Mouse (Mus musculus) cortical plate, adult 2 months (tissue): ENCODE results near the gene Stk26.

Source experiments
- CTCF ChIP-seq: fragments of 200-500 bp; IDR thresholded peaks from 2 replicates; pipeline ENCODE4 v1.5.1; 2011; ENCODE audit warnings: mild to moderate bottlenecking, control low read depth, low read length; ENCODE audit not compliant: insufficient read depth; ENCODE audit errors: extremely low read depth
- POLR2A ChIP-seq: fragments of 200-500 bp; IDR thresholded peaks from 2 replicates; pipeline ENCODE4 v1.6.1; 2011; ENCODE audit warnings: mild to moderate bottlenecking, low read length, control low read depth; ENCODE audit not compliant: insufficient read depth; ENCODE audit errors: extremely low read depth

GRCm38 (mm10) chrX:50840847-50841560, at the start of gene Stk26:
- TF ChIP-seq CTCF (no peak), POLR2A (no peak)
